26 mouse cellular contexts compared by ENCODE assay signal in genomic region chr4:101066401-101066800, GRCm38 (mm10). TPM values are rescaled to one million over a fixed set of nuclear protein-coding genes. Genes with fewer than 3 reads are reported as not detected.
DNase-seq lines count a peak whose midpoint lies in the region; ATAC-seq and TF ChIP-seq lines count a peak whose summit lies in the region.
"Had no signal": no experiment of that assay in that cellular context is flagged by ENCODE, and none has a peak within 500 bp of the region (broad histone marks: within the 10 kb centered on the region; RNA-seq: fewer than 3 reads in every experiment).

No protein-coding gene starts in this region.

- no peaks in the 10 kb centered on the region for H3K36me3 ChIP-seq in forebrain, embryonic 14.5 days (ENCODE audit: control insufficient read depth, insufficient read depth, low read length)
- H3K36me3 ChIP-seq in forebrain, embryonic 15.5 days: no peaks in the 10 kb centered on the region
- H3K36me3 ChIP-seq in lung, postnatal 0 days (ENCODE audit: insufficient read depth, low read length): no peaks in the 10 kb centered on the region
- no peaks in the 10 kb centered on the region for H3K36me3 ChIP-seq in midbrain, postnatal 0 days (ENCODE audit: insufficient read depth, low read length)
- H3K36me3 ChIP-seq in midbrain, embryonic 10.5 days: no peaks in the 10 kb centered on the region
- H3K36me3 ChIP-seq in thymus, adult 2 months (ENCODE audit: control insufficient read depth, insufficient read depth, low read length): no peaks in the 10 kb centered on the region
- H3K36me3 ChIP-seq: embryonic facial prominence, embryonic 13.5 days; heart, embryonic 10.5 days; hindbrain, embryonic 15.5 days had no signal

- H3K27ac ChIP-seq in forebrain, embryonic 14.5 days (ENCODE audit: low read depth, low read length): no peak overlapping the region
- no peak overlapping the region for H3K27ac ChIP-seq in forebrain, embryonic 15.5 days (replicated peaks)
- no peak overlapping the region for H3K27ac ChIP-seq in lung, postnatal 0 days (ENCODE audit: low read length)
- no peak overlapping the region for H3K27ac ChIP-seq in midbrain, postnatal 0 days (ENCODE audit: low read depth, low read length)
- H3K27ac ChIP-seq in midbrain, embryonic 10.5 days (replicated peaks): no peak overlapping the region
- H3K27ac ChIP-seq in thymus, adult 2 months (ENCODE audit: control insufficient read depth, insufficient read depth, low read length): no peak overlapping the region
- H3K27ac ChIP-seq: embryonic facial prominence, embryonic 13.5 days; forebrain, embryonic 13.5 days; heart, embryonic 10.5 days; hindbrain, embryonic 15.5 days had no signal

- H3K9me3 ChIP-seq in forebrain, embryonic 14.5 days (replicated peaks; ENCODE audit: control insufficient read depth, low read length): no peaks in the 10 kb centered on the region
- H3K9me3 ChIP-seq in forebrain, embryonic 15.5 days: no peaks in the 10 kb centered on the region
- H3K9me3 ChIP-seq in lung, postnatal 0 days (ENCODE audit: low read length): no peaks in the 10 kb centered on the region
- H3K9me3 ChIP-seq in midbrain, postnatal 0 days (ENCODE audit: low read length): no peaks in the 10 kb centered on the region
- peaks cover 2% of the 10 kb centered on the region; the same call in 1 of the 2 replicates for H3K9me3 ChIP-seq in midbrain, embryonic 10.5 days (replicated peaks)
- H3K9me3 ChIP-seq: forebrain, embryonic 13.5 days; heart, embryonic 10.5 days; hindbrain, embryonic 15.5 days had no signal

- ATAC-seq in forebrain, embryonic 14.5 days: no peak
- no peak for ATAC-seq in forebrain, embryonic 15.5 days (replicated peaks)
- no peak for ATAC-seq in lung, postnatal 0 days
- ATAC-seq in midbrain, postnatal 0 days (ENCODE audit: low FRiP score): no peak
- ATAC-seq: forebrain, embryonic 13.5 days had no signal

- H3K4me2 ChIP-seq in forebrain, embryonic 14.5 days (ENCODE audit: low read length): no peak overlapping the region
- H3K4me2 ChIP-seq in forebrain, embryonic 15.5 days (replicated peaks): no peak overlapping the region
- no peak overlapping the region for H3K4me2 ChIP-seq in lung, postnatal 0 days (replicated peaks; ENCODE audit: low read depth, low read length)
- H3K4me2 ChIP-seq in midbrain, postnatal 0 days (ENCODE audit: low read depth, low read length, poor library complexity, severe bottlenecking): no peak overlapping the region
- H3K4me2 ChIP-seq: embryonic facial prominence, embryonic 13.5 days; forebrain, embryonic 13.5 days; hindbrain, embryonic 15.5 days had no signal

- no peaks in the 10 kb centered on the region for H3K4me1 ChIP-seq in forebrain, embryonic 14.5 days (ENCODE audit: control insufficient read depth, insufficient read depth, low read length)
- peaks cover 12% of the 10 kb centered on the region; the same call in 1 of the 2 replicates for H3K4me1 ChIP-seq in forebrain, embryonic 15.5 days
- no peaks in the 10 kb centered on the region; the same call in 1 of the 2 replicates for H3K4me1 ChIP-seq in lung, postnatal 0 days (ENCODE audit: insufficient read depth, low read depth, low read length)
- H3K4me1 ChIP-seq in midbrain, postnatal 0 days (ENCODE audit: insufficient read depth, low read length): no peaks in the 10 kb centered on the region; the same call in 1 of the 2 replicates
- peaks cover 25% of the 10 kb centered on the region for H3K4me1 ChIP-seq in midbrain, embryonic 10.5 days
- H3K4me1 ChIP-seq in thymus, adult 2 months (replicated peaks; ENCODE audit: control insufficient read depth, insufficient read depth, low read length): peaks cover 9% of the 10 kb centered on the region

- 29% methylated on average over 5 of the region's 5 CpGs for WGBS in forebrain, embryonic 14.5 days
- WGBS in forebrain, embryonic 15.5 days: 28% methylated on average over 5 of the region's 5 CpGs
- WGBS in lung, postnatal 0 days: 33% methylated on average over 5 of the region's 5 CpGs
- WGBS in midbrain, postnatal 0 days: 63% methylated on average over 5 of the region's 5 CpGs
- WGBS in midbrain, embryonic 10.5 days: 83% methylated on average over 5 of the region's 5 CpGs
- WGBS in thymus, adult 2 months: 77% methylated on average over 5 of the region's 5 CpGs

- peak; percentile 62 for DNase-seq in forebrain, embryonic 14.5 days (ENCODE audit: low spot score)
- DNase-seq in lung, postnatal 0 days (ENCODE audit: low spot score): peak; percentile 35
- DNase-seq in lung, postnatal 25 days (ENCODE audit: low spot score): no peak
- DNase-seq in midbrain, postnatal 0 days (ENCODE audit: low spot score): peak; percentile 29
- DNase-seq in midbrain, embryonic 10.5 days (ENCODE audit: low spot score): no peak
- DNase-seq in thymus, adult 2 months: no peak
- DNase-seq: adrenal gland, postnatal 10 days; cerebellum, adult 11-12 months; cerebellum, adult 9-10 months; cerebellum, postnatal 25 days; gastrocnemius, postnatal 10 days; heart, adult 18-20 months; heart, postnatal 10 days; heart, postnatal 4 days had no signal

- no peak overlapping the region for H3K4me3 ChIP-seq in forebrain, embryonic 14.5 days (ENCODE audit: low read depth, low read length)
- no peak overlapping the region for H3K4me3 ChIP-seq in forebrain, embryonic 15.5 days
- H3K4me3 ChIP-seq in lung, postnatal 0 days (ENCODE audit: low read depth, low read length): no peak overlapping the region
- no peak overlapping the region for H3K4me3 ChIP-seq in midbrain, postnatal 0 days (ENCODE audit: low read depth, low read length)
- H3K4me3 ChIP-seq in midbrain, embryonic 10.5 days: no peak overlapping the region
- no peak overlapping the region for H3K4me3 ChIP-seq in thymus, adult 2 months (ENCODE audit: control insufficient read depth, insufficient read depth, low read length)
- H3K4me3 ChIP-seq: embryonic facial prominence, embryonic 13.5 days; forebrain, embryonic 13.5 days; heart, embryonic 10.5 days; hindbrain, embryonic 15.5 days had no signal

- no peak for TF ChIP-seq POLR2A in thymus, adult 2 months (IDR thresholded peaks at IDR 0.05; ENCODE audit: control insufficient read depth, extremely low read depth, insufficient read depth, low read length, poor library complexity)

- no peak overlapping the region for H3K9ac ChIP-seq in forebrain, embryonic 14.5 days (ENCODE audit: low read length)
- no peak overlapping the region for H3K9ac ChIP-seq in forebrain, embryonic 15.5 days (replicated peaks)
- H3K9ac ChIP-seq in lung, postnatal 0 days (replicated peaks; ENCODE audit: low read depth): no peak overlapping the region
- H3K9ac ChIP-seq in midbrain, postnatal 0 days (replicated peaks; ENCODE audit: low read length, poor library complexity, severe bottlenecking): no peak overlapping the region
- H3K9ac ChIP-seq: embryonic facial prominence, embryonic 13.5 days; forebrain, embryonic 13.5 days; hindbrain, embryonic 15.5 days had no signal

- no peak for TF ChIP-seq EP300 in lung, postnatal 0 days (IDR thresholded peaks at IDR 0.05)

- H3K27me3 ChIP-seq in forebrain, embryonic 14.5 days (replicated peaks; ENCODE audit: control insufficient read depth, insufficient read depth, low read length): no peaks in the 10 kb centered on the region
- H3K27me3 ChIP-seq in forebrain, embryonic 15.5 days: 0 out of 2 replicates have a peak, but pooled peaks cover 2% of the 10 kb centered on the region
- no peaks in the 10 kb centered on the region for H3K27me3 ChIP-seq in lung, postnatal 0 days (replicated peaks; ENCODE audit: insufficient read depth, low read length)
- no peaks in the 10 kb centered on the region for H3K27me3 ChIP-seq in midbrain, postnatal 0 days (ENCODE audit: insufficient read depth, low read length)
- H3K27me3 ChIP-seq in midbrain, embryonic 10.5 days (ENCODE audit: low read depth, poor library complexity, severe bottlenecking): peaks cover 18% of the 10 kb centered on the region
- no peaks in the 10 kb centered on the region for H3K27me3 ChIP-seq in thymus, adult 2 months (ENCODE audit: control insufficient read depth, insufficient read depth, low read length)
- H3K27me3 ChIP-seq: hindbrain, embryonic 15.5 days had no signal

- no peak for TF ChIP-seq CTCF in lung, postnatal 0 days (IDR thresholded peaks at IDR 0.05)
- TF ChIP-seq CTCF in midbrain, postnatal 0 days (IDR thresholded peaks at IDR 0.05): no peak
- no peak for TF ChIP-seq CTCF in thymus, adult 2 months (IDR thresholded peaks at IDR 0.05; ENCODE audit: borderline replicate concordance, control insufficient read depth, extremely low read depth, insufficient read depth, low read length, poor library complexity)

RNA-seq across cellular contexts. Expression of gene Raver2, which starts 2.4 kb away (rescaled TPM):
- polyA plus RNA-seq in forebrain, embryonic 14.5 days (2014; fragmentation: Nextera tagmentation; extraction: Ambion mirVana): 5.4 and 6.3 TPM in 2 replicates
- 4.4 and 4.9 TPM in 2 replicates for polyA plus RNA-seq in forebrain, embryonic 15.5 days (2015; fragmentation: Nextera tagmentation; extraction: Ambion mirVana)
- polyA plus RNA-seq in lung, postnatal 0 days (2015; fragmentation: Nextera tagmentation; extraction: Ambion mirVana): 13.0 and 13.2 TPM in 2 replicates
- 19.7 and 20.2 TPM in 2 replicates for total RNA-seq in midbrain, postnatal 0 days (2014; rRNA removed)
- polyA plus RNA-seq in midbrain, postnatal 0 days (2015; fragmentation: Nextera tagmentation; extraction: Ambion mirVana): 4.8 and 5.5 TPM in 2 replicates
- polyA plus RNA-seq in midbrain, embryonic 10.5 days (2016; fragmentation: Nextera tagmentation; extraction: Ambion mirVana): 12.9 and 14.8 TPM in 2 replicates
- 5.9 and 7.0 TPM in 2 replicates for polyA plus RNA-seq in thymus, adult 2 months (2012; rRNA removed)

RNA-seq across cellular contexts. Expression of gene Gm10577, which starts 45.9 kb away (rescaled TPM):
- not detected in 2 replicates for polyA plus RNA-seq in forebrain, embryonic 14.5 days (2014; fragmentation: Nextera tagmentation; extraction: Ambion mirVana)
- not detected in 2 replicates for polyA plus RNA-seq in forebrain, embryonic 15.5 days (2015; fragmentation: Nextera tagmentation; extraction: Ambion mirVana)
- polyA plus RNA-seq in lung, postnatal 0 days (2015; fragmentation: Nextera tagmentation; extraction: Ambion mirVana): not detected in 2 replicates
- not detected in 2 replicates for total RNA-seq in midbrain, postnatal 0 days (2014; rRNA removed)
- not detected in 2 replicates for polyA plus RNA-seq in midbrain, postnatal 0 days (2015; fragmentation: Nextera tagmentation; extraction: Ambion mirVana)
- polyA plus RNA-seq in midbrain, embryonic 10.5 days (2016; fragmentation: Nextera tagmentation; extraction: Ambion mirVana): not detected in 2 replicates
- polyA plus RNA-seq in thymus, adult 2 months (2012; rRNA removed): not detected in 2 replicates
- total RNA-seq: adrenal gland, postnatal 10 days; adrenal gland, postnatal 4 days; gastrocnemius, postnatal 10 days; gastrocnemius, postnatal 4 days; heart, adult 18-20 months; heart, postnatal 10 days; heart, postnatal 4 days; MEL had no signal
- polyA plus RNA-seq: C2C12; cortical plate, adult 2 months; embryonic facial prominence, embryonic 13.5 days; forebrain, embryonic 13.5 days; frontal cortex, adult 2 months; heart, embryonic 10.5 days; heart, embryonic 14.5 days; hindbrain, embryonic 15.5 days had no signal

Comparison
In these comparisons a context has a peak if more than half of its experiments do, and no peak if none do; other contexts are left out.
1. DNase-seq: peak in forebrain, embryonic 14.5 days (single experiment), lung, postnatal 0 days (single experiment) and midbrain, postnatal 0 days (single experiment); none in lung, postnatal 25 days (single experiment), midbrain, embryonic 10.5 days (single experiment) and thymus, adult 2 months (single experiment).